Comparison of ENCODE assay signal across 8 mouse cellular contexts in the genomic region with DNA sequence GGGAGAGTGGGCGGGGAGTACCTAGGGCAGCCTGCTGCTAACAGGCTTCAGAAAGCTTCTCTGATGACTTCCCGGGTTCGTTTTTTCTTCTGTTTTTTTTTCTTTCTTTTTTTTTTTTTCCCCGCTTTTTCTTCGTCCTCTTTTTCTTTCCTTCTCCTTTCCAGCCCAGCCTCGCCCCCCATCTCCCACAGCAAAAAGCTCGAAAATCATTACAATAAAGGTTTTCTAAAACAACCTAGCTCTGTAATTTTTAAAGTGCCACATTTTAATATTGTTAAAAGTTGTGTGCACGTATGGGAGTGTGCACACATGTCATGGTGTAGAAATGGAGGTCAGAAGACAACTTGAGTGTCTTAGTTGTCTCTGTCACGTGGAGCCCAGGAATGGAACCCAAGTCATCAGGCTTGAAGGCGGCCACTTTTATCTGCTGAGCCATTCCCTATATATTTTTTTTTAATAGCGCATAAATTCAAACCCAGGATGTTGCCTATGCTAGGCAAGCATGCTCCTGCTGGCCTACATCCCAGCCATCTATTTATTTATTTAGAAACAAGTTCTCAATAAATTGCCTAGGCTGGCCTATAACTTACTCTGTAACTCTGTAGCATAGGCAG. TPM values are rescaled to one million over a fixed set of nuclear protein-coding genes. Genes with fewer than 3 reads are reported as not detected.
A peak's percentile ranks its signal among the peaks of the same experiment; 100 is the strongest.
DNase-seq lines count a peak whose midpoint lies in the region; ATAC-seq and TF ChIP-seq lines count a peak whose summit lies in the region.

No protein-coding gene starts in this region.

- peaks cover 4% of the 10 kb centered on the region; the same call in 1 of the 2 replicates for H3K36me3 ChIP-seq in kidney, embryonic 16.5 days (ENCODE audit: insufficient read depth, low read length)
- peaks cover under 1% of the 10 kb centered on the region; the same call in 1 of the 2 replicates for H3K36me3 ChIP-seq in hindbrain, embryonic 15.5 days
- no peaks in the 10 kb centered on the region for H3K36me3 ChIP-seq in midbrain, embryonic 16.5 days (ENCODE audit: control insufficient read depth, insufficient read depth, low read length)

- H3K27me3 ChIP-seq in kidney, embryonic 16.5 days (ENCODE audit: insufficient read depth, low read length): no peaks in the 10 kb centered on the region
- no peaks in the 10 kb centered on the region for H3K27me3 ChIP-seq in hindbrain, embryonic 15.5 days
- no peaks in the 10 kb centered on the region for H3K27me3 ChIP-seq in midbrain, embryonic 16.5 days (ENCODE audit: control insufficient read depth, insufficient read depth, low read depth, low read length)

- no peak for TF ChIP-seq POLR2A in cortical plate, adult 2 months (IDR thresholded peaks at IDR 0.05; ENCODE audit: extremely low read depth, insufficient read depth, low read length)

- peak overlapping the region; percentile 78 for H3K4me3 ChIP-seq in kidney, embryonic 16.5 days (ENCODE audit: low read length)
- H3K4me3 ChIP-seq in cortical plate, adult 2 months (ENCODE audit: insufficient read depth, low read length): peak overlapping the region; percentile 51
- peak overlapping the region; percentile 89 for H3K4me3 ChIP-seq in hindbrain, embryonic 15.5 days
- H3K4me3 ChIP-seq in midbrain, embryonic 16.5 days (ENCODE audit: low read depth, low read length): peak overlapping the region; percentile 68

- ATAC-seq in kidney, embryonic 16.5 days (ENCODE audit: low FRiP score, low TSS enrichment): no peak
- no peak for ATAC-seq in hindbrain, embryonic 15.5 days (ENCODE audit: low FRiP score, low read depth)
- ATAC-seq in midbrain, embryonic 16.5 days: 0 out of 2 replicates have a peak, but pooled peaks have one; percentile 12

- H3K27ac ChIP-seq in kidney, embryonic 16.5 days (ENCODE audit: low read length): 0 out of 2 replicates have a peak overlapping the region, but pooled peaks have one; percentile 34
- H3K27ac ChIP-seq in cortical plate, adult 2 months (ENCODE audit: insufficient read depth, low read length): no peak overlapping the region
- peak overlapping the region; percentile 67; the same call in 1 of the 2 replicates for H3K27ac ChIP-seq in hindbrain, embryonic 15.5 days (replicated peaks)
- H3K27ac ChIP-seq in midbrain, embryonic 16.5 days (ENCODE audit: low read length): peak overlapping the region; percentile 66

- DNase-seq in kidney, postnatal 10 days: no peak
- DNase-seq in adipocyte (ENCODE audit: low spot score) (no peak), MN1 (ENCODE audit: low spot score) (no peak)
- no peak for DNase-seq in urinary bladder, postnatal 14 days (ENCODE audit: low spot score)

- peaks cover 13% of the 10 kb centered on the region for H3K4me1 ChIP-seq in kidney, embryonic 16.5 days (ENCODE audit: insufficient read depth, low read length)
- no peaks in the 10 kb centered on the region for H3K4me1 ChIP-seq in cortical plate, adult 2 months (ENCODE audit: control insufficient read depth, insufficient read depth, low read length)
- peaks cover 21% of the 10 kb centered on the region for H3K4me1 ChIP-seq in hindbrain, embryonic 15.5 days (replicated peaks)
- H3K4me1 ChIP-seq in midbrain, embryonic 16.5 days (ENCODE audit: control insufficient read depth, insufficient read depth, low read length): peaks cover 17% of the 10 kb centered on the region

- peak overlapping the region; percentile 81 for H3K9ac ChIP-seq in kidney, embryonic 16.5 days (replicated peaks; ENCODE audit: low read length)
- peak overlapping the region; percentile 67 for H3K9ac ChIP-seq in hindbrain, embryonic 15.5 days
- H3K9ac ChIP-seq in midbrain, embryonic 16.5 days (ENCODE audit: low read depth, low read length): peak overlapping the region; percentile 80

- WGBS in kidney, embryonic 16.5 days: 16% methylated on average over 11 of the region's 11 CpGs
- 23% methylated on average over 11 of the region's 11 CpGs for WGBS in hindbrain, embryonic 15.5 days
- WGBS in midbrain, embryonic 16.5 days: 21% methylated on average over 11 of the region's 11 CpGs

- no peaks in the 10 kb centered on the region for H3K9me3 ChIP-seq in kidney, embryonic 16.5 days (ENCODE audit: low read length)
- no peaks in the 10 kb centered on the region for H3K9me3 ChIP-seq in hindbrain, embryonic 15.5 days
- no peaks in the 10 kb centered on the region for H3K9me3 ChIP-seq in midbrain, embryonic 16.5 days (replicated peaks; ENCODE audit: control insufficient read depth, low read length, poor library complexity, severe bottlenecking)

- H3K4me2 ChIP-seq in kidney, embryonic 16.5 days (replicated peaks; ENCODE audit: low read depth, low read length): peak overlapping the region; percentile 58
- H3K4me2 ChIP-seq in hindbrain, embryonic 15.5 days: peak overlapping the region; percentile 85
- peak overlapping the region; percentile 89 for H3K4me2 ChIP-seq in midbrain, embryonic 16.5 days (ENCODE audit: low read length)

- no peak for TF ChIP-seq CTCF in cortical plate, adult 2 months (IDR thresholded peaks at IDR 0.05; ENCODE audit: extremely low read depth, insufficient read depth, low read length)

RNA-seq across cellular contexts. Expression of a gene that starts 0.4 kb away (rescaled TPM):
- polyA plus RNA-seq in kidney, embryonic 16.5 days (2015; fragmentation: Nextera tagmentation; extraction: Ambion mirVana): 149 and 153 TPM in 2 replicates
- polyA plus RNA-seq in cortical plate, adult 2 months (2012; rRNA removed): 61.2 and 62.6 TPM in 2 replicates
- polyA plus RNA-seq in hindbrain, embryonic 15.5 days (2015; fragmentation: Nextera tagmentation; extraction: Ambion mirVana): 88.8 and 94.1 TPM in 2 replicates
- 90.0 and 91.9 TPM in 2 replicates for polyA plus RNA-seq in midbrain, embryonic 16.5 days (2015; fragmentation: Nextera tagmentation; extraction: Ambion mirVana)

RNA-seq across cellular contexts. Expression of a gene that starts 29.8 kb away (rescaled TPM):
- polyA plus RNA-seq in kidney, embryonic 16.5 days (2015; fragmentation: Nextera tagmentation; extraction: Ambion mirVana): 53.8 and 62.5 TPM in 2 replicates
- 0.72 and 3.4 TPM in 2 replicates for polyA plus RNA-seq in cortical plate, adult 2 months (2012; rRNA removed)
- polyA plus RNA-seq in hindbrain, embryonic 15.5 days (2015; fragmentation: Nextera tagmentation; extraction: Ambion mirVana): 224 and 240 TPM in 2 replicates
- polyA plus RNA-seq in midbrain, embryonic 16.5 days (2015; fragmentation: Nextera tagmentation; extraction: Ambion mirVana): 19.3 TPM in 2 replicates

RNA-seq across cellular contexts. Expression of a gene that starts 36.1 kb away (rescaled TPM):
- polyA plus RNA-seq in kidney, embryonic 16.5 days (2015; fragmentation: Nextera tagmentation; extraction: Ambion mirVana): 3.1 and 3.7 TPM in 2 replicates
- polyA plus RNA-seq in cortical plate, adult 2 months (2012; rRNA removed): 41.3 and 44.3 TPM in 2 replicates
- polyA plus RNA-seq in hindbrain, embryonic 15.5 days (2015; fragmentation: Nextera tagmentation; extraction: Ambion mirVana): 7.5 and 7.6 TPM in 2 replicates
- polyA plus RNA-seq in midbrain, embryonic 16.5 days (2015; fragmentation: Nextera tagmentation; extraction: Ambion mirVana): 7.4 and 8.4 TPM in 2 replicates
